Mouse (Mus musculus): ENCODE results near the gene Ago4. TPM values are rescaled to one million over a fixed set of nuclear protein-coding genes. Genes with fewer than 3 reads are reported as not detected.

The Ago4 gene
- 0.48 and 0.62 TPM in 2 replicates for polyA plus RNA-seq (2012; rRNA removed)

DNA sequence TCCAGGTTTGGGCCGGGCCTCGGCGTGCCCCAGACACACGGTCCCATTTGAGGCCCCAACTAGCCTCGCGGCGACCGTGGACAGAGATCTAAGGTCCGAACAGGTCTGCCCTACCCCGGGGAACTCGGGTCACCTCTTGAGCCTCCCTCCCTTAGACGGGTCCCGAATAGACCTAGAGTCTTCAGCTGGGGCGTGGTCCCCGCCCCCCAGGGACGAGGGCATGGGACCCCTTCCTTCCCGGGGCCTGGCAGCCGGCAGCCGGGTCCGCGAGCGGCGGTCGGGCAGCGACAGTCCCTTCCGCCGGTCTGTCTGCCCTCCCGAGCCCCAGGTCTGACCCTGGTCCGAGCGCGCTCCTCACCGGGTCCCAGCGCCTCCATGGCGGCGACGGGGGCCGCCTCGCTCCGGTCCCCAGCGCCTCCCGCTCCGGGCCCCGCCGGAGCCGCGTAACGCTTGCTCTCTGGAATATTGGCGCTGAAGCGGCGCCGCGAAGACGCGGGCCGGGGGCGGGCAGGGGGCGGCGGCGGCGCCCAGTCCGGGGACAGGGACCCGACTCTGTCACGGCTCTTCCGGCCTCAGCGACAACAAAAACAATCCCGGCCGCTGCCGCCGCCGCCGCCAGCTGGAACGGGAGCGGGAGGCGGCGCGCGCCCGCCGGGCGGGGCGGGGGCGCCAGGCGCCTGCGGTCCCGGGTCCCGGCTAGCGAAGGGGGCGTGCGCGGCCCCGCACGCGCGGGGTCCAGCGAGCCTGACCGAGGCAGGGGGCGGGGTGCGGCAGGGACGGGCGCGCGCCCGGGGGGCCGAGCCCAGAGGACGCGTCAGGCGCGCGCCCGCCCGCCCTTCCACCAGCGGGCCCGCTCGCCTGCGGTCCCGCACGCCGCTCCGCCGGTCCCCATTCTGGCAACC is at the start of gene Ago4:
Gene Ago4, minus strand, starts transcription at position 646 of the 902 bp plus-strand sequence.
- WGBS, result 2% methylated on average over 110 of the region's 120 CpGs
- peak; percentile 4 for DNase-seq
- H3K4me1 ChIP-seq (replicated peaks; ENCODE audit: control insufficient read depth, insufficient read depth, low read length), result no peaks in the 10 kb centered on the region
- no peak within 1 kb of the TSS for H3K27ac ChIP-seq (ENCODE audit: control insufficient read depth, insufficient read depth, low read length)
- TF ChIP-seq POLR2A (IDR thresholded peaks at IDR 0.05; ENCODE audit: control insufficient read depth, extremely low read depth, insufficient read depth, low read length, poor library complexity) (no peak), CTCF (IDR thresholded peaks at IDR 0.05; ENCODE audit: borderline replicate concordance, control insufficient read depth, extremely low read depth, insufficient read depth, low read length, poor library complexity) (no peak)
- peaks cover 4% of the 10 kb centered on the region; the same call in 1 of the 2 replicates for H3K27me3 ChIP-seq (ENCODE audit: control insufficient read depth, insufficient read depth, low read length)
- peak within 1 kb of the TSS; percentile 45 for H3K4me3 ChIP-seq (ENCODE audit: control insufficient read depth, insufficient read depth, low read length)
- no peaks in the 10 kb centered on the region for H3K36me3 ChIP-seq (ENCODE audit: control insufficient read depth, insufficient read depth, low read length)

DNA sequence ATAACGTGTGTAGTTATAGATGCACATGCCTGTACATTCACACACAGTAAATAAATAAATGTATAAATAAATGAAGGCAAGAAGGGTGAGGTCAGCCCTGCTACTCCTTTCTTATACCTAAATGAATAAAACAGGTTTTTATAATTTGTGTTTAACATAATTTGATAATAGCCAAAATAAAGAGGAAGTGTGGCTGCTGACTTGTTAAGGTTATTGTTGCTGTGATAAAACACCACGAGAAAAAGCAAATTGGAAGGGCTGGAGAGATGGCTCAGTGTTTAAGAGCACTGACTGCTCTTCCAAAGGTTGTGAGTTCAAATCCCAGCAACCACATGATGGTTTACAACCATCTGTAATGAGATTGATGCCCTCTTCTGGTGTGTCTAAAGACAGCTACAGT is 45.8 kb upstream of the Ago4 start:
- 95% methylated on average over 2 of the region's 2 CpGs for WGBS
- Histone ChIP-seq H3K36me3 (ENCODE audit: control insufficient read depth, insufficient read depth, low read length) (peaks cover 83% of the 10 kb centered on the region), H3K27me3 (ENCODE audit: control insufficient read depth, insufficient read depth, low read length) (no peaks in the 10 kb centered on the region), H3K27ac (ENCODE audit: control insufficient read depth, insufficient read depth, low read length) (no peak overlapping the region), H3K4me1 (replicated peaks; ENCODE audit: control insufficient read depth, insufficient read depth, low read length) (no peaks in the 10 kb centered on the region), H3K4me3 (ENCODE audit: control insufficient read depth, insufficient read depth, low read length) (no peak overlapping the region)
- DNase-seq, result no peak
- TF ChIP-seq CTCF (IDR thresholded peaks at IDR 0.05; ENCODE audit: borderline replicate concordance, control insufficient read depth, extremely low read depth, insufficient read depth, low read length, poor library complexity), result no peak
- no peak for TF ChIP-seq POLR2A (IDR thresholded peaks at IDR 0.05; ENCODE audit: control insufficient read depth, extremely low read depth, insufficient read depth, low read length, poor library complexity)

DNA sequence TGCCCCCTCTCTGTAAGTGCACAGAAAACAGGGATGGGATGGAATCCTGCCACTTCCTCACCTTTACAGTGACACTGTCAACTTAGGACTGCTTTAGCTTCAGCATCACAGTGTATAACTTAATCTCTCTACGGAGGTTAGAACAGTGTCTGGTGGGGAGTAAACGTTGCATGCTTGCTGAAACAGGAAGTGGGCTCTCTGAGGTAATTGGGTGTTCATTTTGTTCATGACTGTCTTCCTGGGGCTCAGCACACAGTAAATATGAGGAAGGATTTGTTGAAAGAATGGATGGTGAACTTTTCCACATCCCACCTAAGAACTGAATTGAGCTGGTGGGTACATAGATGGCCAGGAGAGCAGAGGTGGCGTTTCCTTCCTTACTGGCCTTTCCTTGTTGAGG is 44.6 kb upstream of the Ago4 start:
- no peak overlapping the region for H3K27ac ChIP-seq (ENCODE audit: control insufficient read depth, insufficient read depth, low read length)
- H3K4me1 ChIP-seq (replicated peaks; ENCODE audit: control insufficient read depth, insufficient read depth, low read length), result no peaks in the 10 kb centered on the region
- H3K4me3 ChIP-seq (ENCODE audit: control insufficient read depth, insufficient read depth, low read length), result no peak overlapping the region
- no peak for DNase-seq
- 38% methylated on average over 3 of the region's 3 CpGs for WGBS
- H3K36me3 ChIP-seq (ENCODE audit: control insufficient read depth, insufficient read depth, low read length), result peaks cover 86% of the 10 kb centered on the region
- no peaks in the 10 kb centered on the region for H3K27me3 ChIP-seq (ENCODE audit: control insufficient read depth, insufficient read depth, low read length)
- no peak for TF ChIP-seq POLR2A (IDR thresholded peaks at IDR 0.05; ENCODE audit: control insufficient read depth, extremely low read depth, insufficient read depth, low read length, poor library complexity)

DNA sequence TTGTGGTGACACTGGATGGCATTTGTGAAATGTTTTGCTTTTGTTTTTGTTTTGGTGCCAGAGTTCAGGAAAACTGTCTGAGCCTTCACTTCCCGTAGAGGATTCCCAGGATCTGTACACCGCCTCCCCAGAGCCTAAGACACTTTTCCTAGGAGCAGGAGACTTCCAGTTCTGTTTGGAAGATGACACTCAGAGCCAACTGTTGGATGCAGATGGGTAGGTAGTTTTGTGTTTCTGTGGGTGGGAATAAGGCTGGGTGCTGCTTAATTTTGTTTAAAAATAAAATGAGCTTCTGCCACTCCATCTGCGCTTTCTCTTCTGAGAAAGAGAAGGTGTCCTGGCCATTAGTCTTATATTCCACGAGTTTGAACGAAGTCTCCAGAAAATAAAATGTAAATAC is 43.0 kb upstream of the Ago4 start:
- no peak for DNase-seq
- 98% methylated on average over 5 of the region's 5 CpGs for WGBS
- no peaks in the 10 kb centered on the region for H3K4me1 ChIP-seq (replicated peaks; ENCODE audit: control insufficient read depth, insufficient read depth, low read length)
- TF ChIP-seq POLR2A (IDR thresholded peaks at IDR 0.05; ENCODE audit: control insufficient read depth, extremely low read depth, insufficient read depth, low read length, poor library complexity) (no peak), CTCF (IDR thresholded peaks at IDR 0.05; ENCODE audit: borderline replicate concordance, control insufficient read depth, extremely low read depth, insufficient read depth, low read length, poor library complexity) (no peak)
- no peaks in the 10 kb centered on the region for H3K27me3 ChIP-seq (ENCODE audit: control insufficient read depth, insufficient read depth, low read length)
- H3K4me3 ChIP-seq (ENCODE audit: control insufficient read depth, insufficient read depth, low read length), result no peak overlapping the region
- peaks cover 88% of the 10 kb centered on the region for H3K36me3 ChIP-seq (ENCODE audit: control insufficient read depth, insufficient read depth, low read length)
- H3K27ac ChIP-seq (ENCODE audit: control insufficient read depth, insufficient read depth, low read length), result no peak overlapping the region

DNA sequence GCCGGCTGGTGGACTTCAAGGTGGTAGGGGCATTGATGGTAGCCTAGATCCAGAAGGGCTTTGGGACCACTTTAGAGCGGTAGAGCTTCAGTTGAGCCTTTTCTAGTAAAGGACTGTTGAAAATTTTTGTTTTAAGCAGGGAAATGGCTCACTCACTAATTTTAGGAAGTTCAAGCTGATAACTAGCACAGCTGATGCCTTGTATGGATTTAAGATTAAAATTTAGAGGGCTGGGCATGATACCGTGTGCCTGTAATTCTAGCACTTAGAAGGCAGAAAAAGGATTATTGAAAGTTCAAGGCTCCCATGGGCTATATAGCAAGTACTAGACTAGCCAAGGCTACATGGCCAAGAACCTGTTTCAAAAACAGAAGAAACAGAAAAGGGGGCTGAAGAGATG is 36.5 kb upstream of the Ago4 start:
- Histone ChIP-seq H3K4me1 (replicated peaks; ENCODE audit: control insufficient read depth, insufficient read depth, low read length) (no peaks in the 10 kb centered on the region), H3K27me3 (ENCODE audit: control insufficient read depth, insufficient read depth, low read length) (no peaks in the 10 kb centered on the region), H3K4me3 (ENCODE audit: control insufficient read depth, insufficient read depth, low read length) (no peak overlapping the region), H3K27ac (ENCODE audit: control insufficient read depth, insufficient read depth, low read length) (no peak overlapping the region), H3K36me3 (ENCODE audit: control insufficient read depth, insufficient read depth, low read length) (peaks cover 88% of the 10 kb centered on the region)
- WGBS, result 95% methylated on average over 3 of the region's 3 CpGs
- no peak for TF ChIP-seq CTCF (IDR thresholded peaks at IDR 0.05; ENCODE audit: borderline replicate concordance, control insufficient read depth, extremely low read depth, insufficient read depth, low read length, poor library complexity)
- no peak for TF ChIP-seq POLR2A (IDR thresholded peaks at IDR 0.05; ENCODE audit: control insufficient read depth, extremely low read depth, insufficient read depth, low read length, poor library complexity)
- DNase-seq, result no peak

DNA sequence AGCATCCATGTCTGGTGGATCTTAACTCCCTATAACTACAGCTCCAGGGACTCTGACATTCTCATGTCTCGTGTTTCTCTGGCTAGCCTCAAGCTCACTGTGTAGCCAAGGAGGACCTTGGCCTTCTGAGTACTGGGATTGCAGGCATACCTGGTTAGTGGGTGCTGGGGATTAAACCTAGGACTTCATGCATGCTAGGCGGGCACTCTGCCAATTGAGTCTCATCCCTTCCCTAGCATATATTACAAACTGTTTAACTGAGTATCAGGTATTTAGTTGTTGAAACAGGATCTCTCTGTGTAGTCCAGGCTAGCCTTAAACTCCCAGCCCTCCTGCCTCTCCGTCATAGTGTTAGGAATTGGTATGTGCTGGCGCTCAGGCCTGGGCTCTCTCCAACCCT is 34.0 kb upstream of the Ago4 start:
- no peak for DNase-seq
- TF ChIP-seq CTCF (IDR thresholded peaks at IDR 0.05; ENCODE audit: borderline replicate concordance, control insufficient read depth, extremely low read depth, insufficient read depth, low read length, poor library complexity) (no peak), POLR2A (IDR thresholded peaks at IDR 0.05; ENCODE audit: control insufficient read depth, extremely low read depth, insufficient read depth, low read length, poor library complexity) (no peak)
- 98% methylated on average over 4 of the region's 4 CpGs for WGBS
- Histone ChIP-seq H3K27me3 (ENCODE audit: control insufficient read depth, insufficient read depth, low read length) (no peaks in the 10 kb centered on the region), H3K27ac (ENCODE audit: control insufficient read depth, insufficient read depth, low read length) (no peak overlapping the region), H3K4me1 (replicated peaks; ENCODE audit: control insufficient read depth, insufficient read depth, low read length) (no peaks in the 10 kb centered on the region), H3K4me3 (ENCODE audit: control insufficient read depth, insufficient read depth, low read length) (no peak overlapping the region), H3K36me3 (ENCODE audit: control insufficient read depth, insufficient read depth, low read length) (peaks cover 83% of the 10 kb centered on the region)

Measured in thymus, adult 2 months (tissue).